Mouse (Mus musculus) forebrain, embryonic 11.5 days (tissue): ENCODE measurements around the gene Pou6f2. TPM values are rescaled to one million over a fixed set of nuclear protein-coding genes. Genes with fewer than 3 reads are reported as not detected.

Source experiments
- ATAC-seq: fragments of 200-750 bp; cut with Nextera tagmentation; replicated peaks from 2 replicates; pipeline ENCODE4 v1.8.0; 2017; ENCODE audit warnings: moderate TSS enrichment; ENCODE audit not compliant: low FRiP score
- DNase-seq: peaks from one replicate; pipeline ENCODE4 v3.0.0-alpha.2; 2017; ENCODE audit warnings: low spot score
- H3K27ac ChIP-seq: fragments of 300-500 bp; sonication (generic); 2 replicates; pipeline ENCODE4 v1.5.1; 2014; ENCODE audit warnings: low read depth, low read length
- H3K27me3 ChIP-seq: fragments of 300-500 bp; sonication (generic); 2 replicates; pipeline ENCODE4 v1.6.1; 2014; ENCODE audit warnings: mild to moderate bottlenecking, low read length, mixed read lengths; ENCODE audit not compliant: control insufficient read depth, insufficient read depth
- H3K36me3 ChIP-seq: fragments of 300-500 bp; sonication (generic); 2 replicates; pipeline ENCODE4 v1.6.1; 2014; ENCODE audit warnings: mild to moderate bottlenecking, low read length, moderate library complexity, mixed read lengths; ENCODE audit not compliant: control insufficient read depth, insufficient read depth
- H3K4me1 ChIP-seq: fragments of 300-500 bp; sonication (generic); replicated peaks from 2 replicates; pipeline ENCODE4 v1.6.1; 2014; ENCODE audit warnings: low read length, mixed read lengths; ENCODE audit not compliant: control insufficient read depth, insufficient read depth
- H3K4me2 ChIP-seq: fragments of 300-500 bp; sonication (generic); 2 replicates; pipeline ENCODE4 v1.6.1; 2014; ENCODE audit warnings: low read depth, mild to moderate bottlenecking, low read length, moderate library complexity, mixed read lengths; ENCODE audit not compliant: severe bottlenecking
- H3K4me3 ChIP-seq: fragments of 300-500 bp; sonication (generic); 2 replicates; pipeline ENCODE4 v1.5.1; 2014; ENCODE audit warnings: low read depth, low read length
- H3K9ac ChIP-seq: fragments of 300-500 bp; sonication (generic); 2 replicates; pipeline ENCODE4 v1.6.1; 2014; ENCODE audit warnings: low read length
- H3K9me3 ChIP-seq: fragments of 300-500 bp; sonication (generic); 2 replicates; pipeline ENCODE4 v1.6.1; 2016; ENCODE audit warnings: low read length, mixed read lengths; ENCODE audit not compliant: control insufficient read depth
- WGBS: fragments of 180-500 bp; shearing (Covaris S2); extraction: QIAGEN DNeasy Blood & Tissue Kit; methylation state at CpG from one replicate; pipeline ENCODE4 v1.1.7; 2014; 5-methylcytosine and 5-hydroxymethylcytosine counted together
- polyA plus RNA-seq: library from polyadenylated mRNA; unstranded; fragments of >200 nt; fragmentation: Nextera tagmentation; extraction: Ambion mirVana; gene quantifications from 2 replicates; pipeline ENCODE4 v1.2.1, GENCODE M21; 2014

Gene Pou6f2
- polyA plus RNA-seq, 1 experiment from 2014 or later: 3.3 TPM

GRCm38 (mm10) chr13:18128826-18129225 lies 268.7 kb downstream of the Pou6f2 start:
- 79% methylated on average over 11 of the region's 11 CpGs for WGBS
- ATAC-seq (no peak), DNase-seq (no peak)
- Histone ChIP-seq H3K4me2 (no peak overlapping the region; the same call in 1 of the 2 replicates), H3K4me3 (no peak overlapping the region), H3K9me3 (no peaks in the 10 kb centered on the region), H3K9ac (no peak overlapping the region), H3K27me3 (no peaks in the 10 kb centered on the region), H3K4me1 (peaks cover 10% of the 10 kb centered on the region), H3K36me3 (no peaks in the 10 kb centered on the region), H3K27ac (no peak overlapping the region)

GRCm38 (mm10) chr13:18128053-18128452 lies 269.4 kb downstream of the Pou6f2 start:
- DNase-seq: no peak
- 28% methylated on average over 4 of the region's 4 CpGs for WGBS
- no peak overlapping the region for H3K4me2 ChIP-seq
- no peaks in the 10 kb centered on the region for H3K27me3 ChIP-seq
- no peak overlapping the region for H3K27ac ChIP-seq
- ATAC-seq: no peak
- no peak overlapping the region for H3K4me3 ChIP-seq
- H3K36me3 ChIP-seq: no peaks in the 10 kb centered on the region
- no peak overlapping the region for H3K9ac ChIP-seq
- no peaks in the 10 kb centered on the region for H3K9me3 ChIP-seq
- peaks cover 10% of the 10 kb centered on the region for H3K4me1 ChIP-seq

- H3K4me1 ChIP-seq: peaks cover 10% of the 10 kb centered on the region
Measured at GRCm38 (mm10) chr13:18126111-18126510, 271.4 kb downstream of the Pou6f2 start.

GRCm38 (mm10) chr13:18125226-18126000 lies 272.1 kb downstream of the Pou6f2 start:
- WGBS: 79% methylated on average over 15 of the region's 15 CpGs
- H3K4me3 ChIP-seq: no peak overlapping the region
- no peak for ATAC-seq
- H3K9me3 ChIP-seq: no peaks in the 10 kb centered on the region
- H3K27ac ChIP-seq: no peak overlapping the region
- H3K27me3 ChIP-seq: no peaks in the 10 kb centered on the region
- DNase-seq: peak; percentile 52
- no peaks in the 10 kb centered on the region for H3K36me3 ChIP-seq
- peaks cover 10% of the 10 kb centered on the region for H3K4me1 ChIP-seq
- H3K9ac ChIP-seq: no peak overlapping the region
- no peak overlapping the region for H3K4me2 ChIP-seq

More at GRCm38 (mm10) chr13:18126111-18126510, 271.4 kb downstream of the Pou6f2 start:
- no peak overlapping the region for H3K4me2 ChIP-seq
- no peak overlapping the region for H3K4me3 ChIP-seq
- H3K36me3 ChIP-seq: no peaks in the 10 kb centered on the region
- no peaks in the 10 kb centered on the region for H3K9me3 ChIP-seq
- 55% methylated on average over 2 of the region's 2 CpGs for WGBS
- ATAC-seq (no peak), DNase-seq (no peak)
- no peak overlapping the region for H3K9ac ChIP-seq
- H3K27me3 ChIP-seq: no peaks in the 10 kb centered on the region
- H3K27ac ChIP-seq: no peak overlapping the region

- H3K4me2 ChIP-seq: 0 out of 2 replicates have a peak overlapping the region, but pooled peaks have one; percentile 3
- no peak overlapping the region for H3K9ac ChIP-seq
- H3K9me3 ChIP-seq: no peaks in the 10 kb centered on the region
- no peaks in the 10 kb centered on the region for H3K27me3 ChIP-seq
- no peaks in the 10 kb centered on the region for H3K36me3 ChIP-seq
- H3K27ac ChIP-seq: no peak overlapping the region
- peak; percentile 65 for DNase-seq
- 27% methylated on average over 13 of the region's 13 CpGs for WGBS
- H3K4me3 ChIP-seq: no peak overlapping the region
- H3K4me1 ChIP-seq: peaks cover 4% of the 10 kb centered on the region; the same call in 1 of the 2 replicates
- 0 out of 2 replicates have a peak, but pooled peaks have one; percentile 62 for ATAC-seq
Measured at GRCm38 (mm10) chr13:18124368-18124767, 273.1 kb downstream of the Pou6f2 start.

GRCm38 (mm10) chr13:18120406-18120805 lies 277.1 kb downstream of the Pou6f2 start:
- H3K27me3 ChIP-seq: no peaks in the 10 kb centered on the region
- ATAC-seq (no peak), DNase-seq (no peak)
- H3K9me3 ChIP-seq: no peaks in the 10 kb centered on the region
- H3K4me3 ChIP-seq: no peak overlapping the region
- H3K4me1 ChIP-seq: no peaks in the 10 kb centered on the region
- no peak overlapping the region for H3K9ac ChIP-seq
- no peaks in the 10 kb centered on the region for H3K36me3 ChIP-seq
- 94% methylated on average over 2 of the region's 2 CpGs for WGBS
- H3K27ac ChIP-seq: no peak overlapping the region
- H3K4me2 ChIP-seq: no peak overlapping the region

- Histone ChIP-seq H3K4me1 (no peaks in the 10 kb centered on the region), H3K4me3 (no peak overlapping the region), H3K27me3 (no peaks in the 10 kb centered on the region), H3K9ac (no peak overlapping the region), H3K27ac (no peak overlapping the region), H3K9me3 (no peaks in the 10 kb centered on the region), H3K4me2 (no peak overlapping the region), H3K36me3 (no peaks in the 10 kb centered on the region)
- WGBS: 84% methylated on average over 10 of the region's 10 CpGs
- DNase-seq (no peak), ATAC-seq (no peak)
Measured at GRCm38 (mm10) chr13:18081443-18082119, 315.9 kb downstream of the Pou6f2 start.
